ENCODE assay signal across 16 mouse cellular contexts in the genomic region with DNA sequence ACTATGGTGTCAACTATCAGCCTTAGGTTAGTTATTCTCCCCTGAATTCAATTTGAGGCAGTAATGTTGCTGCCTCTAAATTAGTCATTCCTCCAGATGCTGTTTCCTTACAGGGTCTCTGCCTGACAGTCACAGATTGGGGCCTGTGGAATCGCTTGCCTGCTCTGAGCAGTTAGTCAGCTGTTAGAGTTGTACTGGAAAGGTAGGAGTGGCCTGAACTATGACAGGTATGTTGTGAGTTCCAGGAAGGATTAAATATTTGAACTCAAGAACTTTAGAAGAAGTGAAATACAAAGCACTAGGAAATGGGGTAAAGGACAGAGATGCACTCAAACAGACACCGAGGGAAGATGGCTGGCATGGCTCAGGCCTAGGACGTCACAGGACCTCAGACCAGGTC.
DNase-seq lines count a peak whose midpoint lies in the region; ATAC-seq lines count a peak whose summit lies in the region.
"Had no signal": no experiment of that assay in that cellular context is flagged by ENCODE, and none has a peak within 500 bp of the region (broad histone marks: within the 10 kb centered on the region; RNA-seq: fewer than 3 reads in every experiment).

No protein-coding gene starts in this region.

- H3K36me3 ChIP-seq in hindbrain, embryonic 13.5 days = no peaks in the 10 kb centered on the region
- no peaks in the 10 kb centered on the region for H3K36me3 ChIP-seq in hindbrain, embryonic 11.5 days (ENCODE audit: control insufficient read depth, insufficient read depth, low read length)
- H3K36me3 ChIP-seq in embryonic facial prominence, embryonic 14.5 days (ENCODE audit: control insufficient read depth, insufficient read depth, low read length) = no peaks in the 10 kb centered on the region
- no peaks in the 10 kb centered on the region for H3K36me3 ChIP-seq in midbrain, embryonic 15.5 days (replicated peaks)
- H3K36me3 ChIP-seq: forebrain, embryonic 12.5 days; heart, embryonic 12.5 days; intestine, embryonic 15.5 days had no signal

- no peak for DNase-seq in hindbrain, embryonic 11.5 days (ENCODE audit: low spot score)
- peak; percentile 8 for DNase-seq in lung, postnatal 36 days
- DNase-seq in lung, postnatal 10 days = no peak
- DNase-seq in embryonic facial prominence, embryonic 14.5 days (ENCODE audit: low spot score) = no peak
- no peak for DNase-seq in urinary bladder, adult 18-20 months (ENCODE audit: low spot score in 2 of 2)
- DNase-seq: adrenal gland, adult 2 months; adrenal gland, postnatal 25 days; cerebellum, adult 2 months; cerebellum, postnatal 10 days; gastrocnemius, postnatal 25 days had no signal

- H3K9me3 ChIP-seq in hindbrain, embryonic 13.5 days = no peaks in the 10 kb centered on the region
- no peaks in the 10 kb centered on the region for H3K9me3 ChIP-seq in hindbrain, embryonic 11.5 days (ENCODE audit: control insufficient read depth, low read length)
- H3K9me3 ChIP-seq in embryonic facial prominence, embryonic 14.5 days (ENCODE audit: control insufficient read depth, low read length) = no peaks in the 10 kb centered on the region
- no peaks in the 10 kb centered on the region for H3K9me3 ChIP-seq in midbrain, embryonic 15.5 days
- H3K9me3 ChIP-seq: forebrain, embryonic 12.5 days; heart, embryonic 12.5 days; intestine, embryonic 15.5 days had no signal

- H3K27ac ChIP-seq in hindbrain, embryonic 13.5 days = peak overlapping the region; percentile 61; the same call in 1 of the 2 replicates
- no peak overlapping the region for H3K27ac ChIP-seq in hindbrain, embryonic 11.5 days (ENCODE audit: low read depth, low read length)
- no peak overlapping the region for H3K27ac ChIP-seq in embryonic facial prominence, embryonic 14.5 days (replicated peaks; ENCODE audit: low read depth, low read length)
- H3K27ac ChIP-seq in midbrain, embryonic 15.5 days = peak overlapping the region; percentile 62
- H3K27ac ChIP-seq: forebrain, embryonic 12.5 days; intestine, embryonic 15.5 days had no signal

- no peak overlapping the region for H3K4me2 ChIP-seq in hindbrain, embryonic 13.5 days
- H3K4me2 ChIP-seq in hindbrain, embryonic 11.5 days (replicated peaks; ENCODE audit: low read depth, low read length) = no peak overlapping the region
- H3K4me2 ChIP-seq in embryonic facial prominence, embryonic 14.5 days (ENCODE audit: low read depth, low read length) = no peak overlapping the region
- no peak overlapping the region for H3K4me2 ChIP-seq in midbrain, embryonic 15.5 days
- H3K4me2 ChIP-seq: forebrain, embryonic 12.5 days; heart, embryonic 12.5 days; intestine, embryonic 15.5 days had no signal

- H3K4me1 ChIP-seq in hindbrain, embryonic 13.5 days (replicated peaks) = peaks cover 22% of the 10 kb centered on the region
- H3K4me1 ChIP-seq in hindbrain, embryonic 11.5 days (replicated peaks; ENCODE audit: control insufficient read depth, insufficient read depth, low read length) = no peaks in the 10 kb centered on the region
- 0 out of 2 replicates have a peak, but pooled peaks cover 8% of the 10 kb centered on the region for H3K4me1 ChIP-seq in embryonic facial prominence, embryonic 14.5 days (ENCODE audit: control insufficient read depth, insufficient read depth, low read length)
- H3K4me1 ChIP-seq in midbrain, embryonic 15.5 days = peaks cover 14% of the 10 kb centered on the region

- WGBS in hindbrain, embryonic 13.5 days = 86% methylated on average over 3 of the region's 3 CpGs
- WGBS in hindbrain, embryonic 11.5 days = 93% methylated on average over 3 of the region's 3 CpGs
- 74% methylated on average over 3 of the region's 3 CpGs for WGBS in embryonic facial prominence, embryonic 14.5 days
- WGBS in midbrain, embryonic 15.5 days = 88% methylated on average over 3 of the region's 3 CpGs

- H3K27me3 ChIP-seq in hindbrain, embryonic 13.5 days = no peaks in the 10 kb centered on the region
- no peaks in the 10 kb centered on the region for H3K27me3 ChIP-seq in hindbrain, embryonic 11.5 days (ENCODE audit: control insufficient read depth, insufficient read depth, low read length)
- no peaks in the 10 kb centered on the region for H3K27me3 ChIP-seq in embryonic facial prominence, embryonic 14.5 days (replicated peaks; ENCODE audit: control insufficient read depth, insufficient read depth, low read length)
- H3K27me3 ChIP-seq in midbrain, embryonic 15.5 days (replicated peaks) = no peaks in the 10 kb centered on the region
- H3K27me3 ChIP-seq: forebrain, embryonic 12.5 days; heart, embryonic 12.5 days; intestine, embryonic 15.5 days had no signal

- no peak overlapping the region for H3K4me3 ChIP-seq in hindbrain, embryonic 13.5 days
- no peak overlapping the region for H3K4me3 ChIP-seq in hindbrain, embryonic 11.5 days (ENCODE audit: low read depth, low read length)
- H3K4me3 ChIP-seq in embryonic facial prominence, embryonic 14.5 days (ENCODE audit: low read depth, low read length) = no peak overlapping the region
- no peak overlapping the region for H3K4me3 ChIP-seq in midbrain, embryonic 15.5 days
- H3K4me3 ChIP-seq: forebrain, embryonic 12.5 days; heart, embryonic 12.5 days; intestine, embryonic 15.5 days had no signal

- H3K9ac ChIP-seq in hindbrain, embryonic 13.5 days = no peak overlapping the region
- no peak overlapping the region for H3K9ac ChIP-seq in hindbrain, embryonic 11.5 days (ENCODE audit: low read depth, low read length)
- no peak overlapping the region for H3K9ac ChIP-seq in embryonic facial prominence, embryonic 14.5 days (ENCODE audit: low read depth, low read length)
- no peak overlapping the region for H3K9ac ChIP-seq in midbrain, embryonic 15.5 days
- H3K9ac ChIP-seq: forebrain, embryonic 12.5 days; heart, embryonic 12.5 days; intestine, embryonic 15.5 days had no signal

- ATAC-seq in hindbrain, embryonic 13.5 days (ENCODE audit: low FRiP score) = no peak
- ATAC-seq in hindbrain, embryonic 11.5 days (ENCODE audit: low FRiP score) = no peak
- ATAC-seq in embryonic facial prominence, embryonic 14.5 days (ENCODE audit: low read depth) = peak; percentile 55; the same call in 1 of the 2 replicates
- no peak for ATAC-seq in midbrain, embryonic 15.5 days (replicated peaks)
- ATAC-seq: forebrain, embryonic 16.5 days; intestine, embryonic 15.5 days had no signal

Comparison
In these comparisons a context has a peak if more than half of its experiments do, and no peak if none do; other contexts are left out.
1. H3K27ac ChIP-seq: peak in hindbrain, embryonic 13.5 days (single experiment) and midbrain, embryonic 15.5 days (single experiment); none in hindbrain, embryonic 11.5 days (single experiment) and embryonic facial prominence, embryonic 14.5 days (single experiment).